Mouse (Mus musculus): Measurements from ENCODE around the gene Atp5l. TPM values are rescaled to one million over a fixed set of nuclear protein-coding genes. Genes with fewer than 3 reads are reported as not detected.

Gene Atp5l
- polyA plus RNA-seq (2014; fragmentation: Illumina TruSeq; extraction: RNeasy Lipid Tissue Mini Kit (QIAGEN cat#74804); ENCODE audit: insufficient read depth, low read depth, low replicate concordance): 733 TPM

DNA sequence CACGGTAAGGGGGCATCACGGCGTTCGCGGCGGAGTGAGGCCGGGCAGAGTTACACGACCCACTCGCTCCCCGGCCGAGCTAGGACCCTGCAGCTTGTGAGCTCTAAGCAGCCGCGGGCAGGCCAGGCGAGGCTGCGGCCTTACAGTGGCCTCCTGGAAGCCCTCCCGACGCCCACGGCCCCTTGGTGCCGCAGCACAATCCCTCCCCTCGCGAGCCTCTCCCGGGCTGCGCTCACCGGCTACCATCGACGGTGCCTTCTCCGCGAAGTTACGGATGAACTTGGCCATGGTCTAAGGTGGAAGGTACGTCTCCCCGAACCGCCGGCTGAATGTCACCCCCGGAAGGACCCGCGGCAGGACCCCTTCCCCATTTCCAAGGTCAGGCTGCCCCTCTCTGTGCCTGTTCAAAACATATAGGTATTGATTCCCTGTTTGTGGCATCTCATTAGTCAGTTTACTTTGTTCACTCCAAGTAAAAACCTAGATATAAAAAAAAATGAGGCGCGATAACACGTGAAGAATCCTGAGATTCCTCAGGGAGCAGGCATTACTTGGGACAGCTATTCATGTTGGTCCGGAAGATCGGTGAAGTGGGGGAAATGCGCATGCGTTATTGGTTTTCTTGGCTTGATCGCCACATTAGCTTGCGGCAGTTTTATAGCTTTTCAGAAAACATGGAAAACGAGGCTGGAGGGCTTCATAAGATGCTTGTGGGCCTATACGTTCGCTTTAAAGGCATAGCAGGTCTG lies at the start of gene Atp5l:
Gene Atp5l, minus strand, starts transcription at position 369 of the 749 bp plus-strand sequence.

DNA sequence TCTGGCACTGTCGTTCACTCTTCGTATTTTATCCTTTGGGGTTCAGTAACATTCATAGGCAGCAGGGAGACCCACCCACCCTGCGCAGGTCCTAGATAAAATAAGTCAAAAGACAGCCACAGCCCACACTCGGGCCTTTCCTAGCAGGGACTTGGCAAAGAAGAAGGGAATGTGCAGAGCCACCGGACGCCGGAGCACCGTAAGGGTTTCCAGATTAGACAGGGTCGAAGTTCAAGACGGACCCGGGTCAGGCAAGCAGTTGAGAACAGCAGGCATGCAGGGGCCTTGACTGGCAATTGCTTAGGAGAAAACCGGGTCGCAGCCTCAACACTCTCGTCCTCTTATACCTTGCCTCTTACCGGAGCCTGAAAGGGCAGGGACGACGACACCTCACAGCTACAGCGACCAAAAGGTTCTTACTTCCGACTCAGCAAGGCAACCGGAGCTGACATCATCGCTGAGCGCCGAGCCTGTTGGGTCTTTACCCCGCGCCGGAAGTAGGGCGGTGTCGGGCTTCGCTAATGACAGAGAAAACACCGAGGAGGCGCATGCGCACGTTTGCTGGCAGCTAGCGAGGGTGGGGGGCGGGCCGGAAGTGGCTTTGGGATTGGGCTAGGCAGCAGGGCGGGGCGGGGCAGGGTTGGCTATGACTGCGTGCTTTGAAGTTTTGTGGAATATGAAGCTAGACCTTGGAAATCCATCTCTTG lies 44.7 kb upstream of the Atp5l start, which contains the start of gene Ube4a:
Gene Ube4a, minus strand, starts transcription at position 475 of the 707 bp plus-strand sequence.

GRCm38 (mm10) chr9:44881221-44881871 lies 39.2 kb downstream of the Atp5l start, which contains the start of gene Kmt2a:
Gene Kmt2a, minus strand, starts transcription at chr9:44881296.

Other genes with a start within 250 kb of the Atp5l start
- not detected for gene Treh, start 247.5 kb downstream of the Atp5l start, polyA plus RNA-seq (2014; fragmentation: Illumina TruSeq; extraction: RNeasy Lipid Tissue Mini Kit (QIAGEN cat#74804); ENCODE audit: insufficient read depth, low read depth, low replicate concordance)
- 23.8 TPM for gene Phldb1, start 185.5 kb downstream of the Atp5l start, polyA plus RNA-seq (2014; fragmentation: Illumina TruSeq; extraction: RNeasy Lipid Tissue Mini Kit (QIAGEN cat#74804); ENCODE audit: insufficient read depth, low read depth, low replicate concordance)
- gene Arcn1, start 152.9 kb downstream of the Atp5l start, polyA plus RNA-seq (2014; fragmentation: Illumina TruSeq; extraction: RNeasy Lipid Tissue Mini Kit (QIAGEN cat#74804); ENCODE audit: insufficient read depth, low read depth, low replicate concordance): 47.9 TPM
- 39.4 TPM for gene Ift46, start 152.8 kb downstream of the Atp5l start, polyA plus RNA-seq (2014; fragmentation: Illumina TruSeq; extraction: RNeasy Lipid Tissue Mini Kit (QIAGEN cat#74804); ENCODE audit: insufficient read depth, low read depth, low replicate concordance)
- gene Tmem25, start 121.4 kb downstream of the Atp5l start, polyA plus RNA-seq (2014; fragmentation: Illumina TruSeq; extraction: RNeasy Lipid Tissue Mini Kit (QIAGEN cat#74804); ENCODE audit: insufficient read depth, low read depth, low replicate concordance): 1.5 TPM
- gene Ttc36, start 117.7 kb downstream of the Atp5l start, polyA plus RNA-seq (2014; fragmentation: Illumina TruSeq; extraction: RNeasy Lipid Tissue Mini Kit (QIAGEN cat#74804); ENCODE audit: insufficient read depth, low read depth, low replicate concordance): 17.0 TPM
- 3.3 TPM for gene Kmt2a, start 39.4 kb downstream of the Atp5l start, polyA plus RNA-seq (2014; fragmentation: Illumina TruSeq; extraction: RNeasy Lipid Tissue Mini Kit (QIAGEN cat#74804); ENCODE audit: insufficient read depth, low read depth, low replicate concordance)
- 10.6 TPM for gene Ube4a, start 44.9 kb upstream of the Atp5l start, polyA plus RNA-seq (2014; fragmentation: Illumina TruSeq; extraction: RNeasy Lipid Tissue Mini Kit (QIAGEN cat#74804); ENCODE audit: insufficient read depth, low read depth, low replicate concordance)
- gene Cd3g, start 59.7 kb upstream of the Atp5l start, polyA plus RNA-seq (2014; fragmentation: Illumina TruSeq; extraction: RNeasy Lipid Tissue Mini Kit (QIAGEN cat#74804); ENCODE audit: insufficient read depth, low read depth, low replicate concordance): 14.7 TPM
- 12.3 TPM for gene Cd3d, start 61.0 kb upstream of the Atp5l start, polyA plus RNA-seq (2014; fragmentation: Illumina TruSeq; extraction: RNeasy Lipid Tissue Mini Kit (QIAGEN cat#74804); ENCODE audit: insufficient read depth, low read depth, low replicate concordance)
- 5.1 TPM for gene Cd3e, start 88.9 kb upstream of the Atp5l start, polyA plus RNA-seq (2014; fragmentation: Illumina TruSeq; extraction: RNeasy Lipid Tissue Mini Kit (QIAGEN cat#74804); ENCODE audit: insufficient read depth, low read depth, low replicate concordance)
- gene Mpzl2, start 119.1 kb upstream of the Atp5l start, polyA plus RNA-seq (2014; fragmentation: Illumina TruSeq; extraction: RNeasy Lipid Tissue Mini Kit (QIAGEN cat#74804); ENCODE audit: insufficient read depth, low read depth, low replicate concordance): 1.9 TPM
- 2.6 TPM for gene Mpzl3, start 134.4 kb upstream of the Atp5l start, polyA plus RNA-seq (2014; fragmentation: Illumina TruSeq; extraction: RNeasy Lipid Tissue Mini Kit (QIAGEN cat#74804); ENCODE audit: insufficient read depth, low read depth, low replicate concordance)
- gene Jaml, start 158.4 kb upstream of the Atp5l start, polyA plus RNA-seq (2014; fragmentation: Illumina TruSeq; extraction: RNeasy Lipid Tissue Mini Kit (QIAGEN cat#74804); ENCODE audit: insufficient read depth, low read depth, low replicate concordance): 4.2 TPM
- gene Scn2b, start 197.0 kb upstream of the Atp5l start, polyA plus RNA-seq (2014; fragmentation: Illumina TruSeq; extraction: RNeasy Lipid Tissue Mini Kit (QIAGEN cat#74804); ENCODE audit: insufficient read depth, low read depth, low replicate concordance): 0.14 TPM
- 0.30 TPM for gene Scn4b, start 217.7 kb upstream of the Atp5l start, polyA plus RNA-seq (2014; fragmentation: Illumina TruSeq; extraction: RNeasy Lipid Tissue Mini Kit (QIAGEN cat#74804); ENCODE audit: insufficient read depth, low read depth, low replicate concordance)